Mouse (Mus musculus): ENCODE measurements at regions not wholly inside any gene's neighbourhood (a gene's known extent, or its start where the extent isn't known, plus 50 kb on each side); places are given as distances from the start of the nearest gene placed in this dataset.
"Not testable (repeated sequence)": the region's sequence is repeated elsewhere in the genome, so short reads cannot be mapped to it uniquely, and the experiment has no call there.

DNA sequence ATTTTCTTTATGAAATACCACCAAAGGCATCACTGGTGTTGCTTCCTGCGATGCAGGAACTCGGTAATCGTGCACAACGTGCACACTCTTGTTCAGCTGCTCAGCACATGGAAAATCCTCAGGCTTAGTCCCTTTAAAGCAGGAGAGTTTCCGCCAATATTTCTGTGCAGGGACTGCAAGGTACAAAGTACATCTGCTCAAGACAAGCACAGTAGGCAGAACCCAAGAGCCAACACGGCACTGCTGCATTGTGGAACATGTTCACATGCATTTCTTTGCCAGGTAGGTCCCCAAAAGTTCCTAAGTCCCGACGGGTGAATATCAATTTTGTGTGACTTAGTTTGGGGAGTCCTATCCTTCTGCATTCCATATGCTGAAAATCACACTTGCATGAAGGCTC, 808.0 kb upstream of the Pou3f3 start:
- DNase-seq (ENCODE audit: low read depth, low spot score): no peak

DNA sequence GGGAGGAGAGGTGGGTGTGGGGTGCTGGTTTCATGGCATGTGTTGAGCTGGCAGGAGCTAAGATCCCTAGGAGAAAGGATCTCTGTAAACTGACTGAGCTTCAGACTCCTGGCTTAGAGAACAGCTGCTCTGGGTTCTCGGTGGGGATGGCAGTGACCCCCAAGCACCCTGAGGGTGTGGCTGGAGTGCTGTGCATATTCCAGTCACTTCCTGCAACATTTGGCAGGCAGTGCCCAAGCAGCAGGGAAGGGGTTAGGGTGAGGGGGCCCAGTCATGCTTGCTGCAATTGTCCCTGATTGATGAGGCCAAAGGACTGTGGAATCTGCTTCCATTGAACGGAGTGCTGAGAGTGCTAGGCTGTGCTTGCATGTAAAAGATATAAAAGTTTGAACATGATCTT, 807.4 kb upstream of the Pou3f3 start:
- no peak for DNase-seq (ENCODE audit: low read depth, low spot score)

DNA sequence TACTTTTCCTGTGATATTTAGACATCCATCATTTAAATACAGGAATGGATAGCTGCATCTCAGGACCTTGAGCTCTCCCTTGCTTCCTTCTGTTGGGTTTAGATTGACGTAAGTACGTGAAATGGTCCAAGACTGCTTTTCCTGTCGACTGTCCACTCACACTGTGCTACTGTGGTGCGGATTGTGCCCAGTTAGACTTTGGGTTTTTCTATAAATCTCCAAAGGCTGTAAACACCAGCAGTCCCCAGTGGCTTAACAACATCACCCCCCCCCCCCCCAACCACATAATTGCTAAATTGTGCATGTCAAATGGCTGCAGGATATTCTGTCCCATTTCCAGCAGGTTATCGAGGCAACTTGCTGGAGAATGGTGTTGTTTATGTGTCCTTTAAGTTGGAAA, 806.6 kb upstream of the Pou3f3 start:
- no peak for DNase-seq (ENCODE audit: low read depth, low spot score)

- DNase-seq (ENCODE audit: low read depth, low spot score): no peak
Observed at GRCm38 (mm10) chr1:41889940-41890339, 805.6 kb upstream of the Pou3f3 start.

DNA sequence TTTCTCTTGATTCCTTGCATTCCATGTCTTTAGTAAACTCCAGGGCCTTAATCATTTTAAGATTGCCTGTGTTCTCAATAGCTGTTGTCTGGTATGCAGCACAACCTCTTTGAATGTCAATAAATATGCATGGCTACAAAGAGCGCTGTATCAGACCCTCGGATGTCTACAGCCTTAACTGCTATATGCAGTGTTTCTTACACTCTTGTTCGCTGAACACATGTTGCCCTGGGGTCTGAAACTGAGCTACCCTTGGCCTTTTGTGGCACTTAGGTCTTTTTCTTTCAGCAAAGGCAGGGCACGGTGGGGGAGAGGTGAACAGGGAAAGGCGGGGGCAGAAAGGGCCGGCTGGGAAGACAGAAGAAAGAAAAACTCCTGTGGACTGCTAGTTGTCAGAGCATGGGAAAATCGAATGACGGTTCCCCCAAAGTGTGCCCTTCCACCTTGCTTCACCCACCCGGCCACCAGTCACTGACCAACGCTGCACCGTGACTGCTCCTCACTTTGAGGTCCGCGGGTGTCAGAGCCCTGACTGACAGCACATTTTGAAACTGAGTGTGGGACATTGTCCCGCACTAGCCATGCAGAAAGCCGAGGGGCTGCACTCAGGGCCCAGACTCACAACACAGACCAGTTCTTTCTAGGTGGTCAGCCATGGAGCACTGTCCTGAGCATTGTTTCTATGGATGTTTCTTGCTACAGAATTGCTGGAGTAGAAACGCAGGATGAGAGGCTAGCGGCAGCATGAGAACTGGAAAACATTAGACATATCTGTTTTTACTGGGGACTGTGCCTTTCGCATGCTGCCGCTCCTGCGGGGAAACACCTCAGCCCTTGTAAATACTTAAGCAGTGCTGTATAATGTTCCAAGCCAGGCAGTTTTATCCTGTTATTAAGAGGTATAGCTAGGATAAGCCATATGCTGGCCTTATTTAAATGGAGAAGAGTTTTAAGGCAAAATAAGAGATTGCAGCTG, 804.6 kb upstream of the Pou3f3 start:
- no peak for DNase-seq (ENCODE audit: low read depth, low spot score)

- no peak for DNase-seq (ENCODE audit: low read depth, low spot score)
Observed at GRCm38 (mm10) chr1:41891730-41892129, 803.8 kb upstream of the Pou3f3 start.

DNA sequence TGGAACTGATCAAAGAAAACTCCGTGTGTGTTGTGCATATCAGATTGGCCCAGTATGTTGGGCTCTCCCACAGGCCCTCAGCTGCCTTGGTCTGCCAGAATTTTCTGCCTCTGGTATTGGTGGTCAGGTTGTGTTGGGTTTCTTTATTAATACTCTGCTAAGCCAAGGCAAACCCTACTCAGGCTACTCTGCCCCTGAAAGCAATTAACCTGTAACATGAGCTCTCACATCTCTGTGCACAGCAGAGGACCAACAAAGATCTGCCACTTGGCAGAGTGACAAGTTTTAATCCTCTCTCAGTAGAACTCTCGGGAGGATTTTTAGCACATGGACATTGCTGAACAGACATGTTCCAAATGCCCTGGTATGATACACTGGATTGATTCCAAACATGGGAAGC, 803.2 kb upstream of the Pou3f3 start:
- no peak for DNase-seq (ENCODE audit: low read depth, low spot score)

- DNase-seq (ENCODE audit: low read depth, low spot score): peak; percentile 12
Observed at GRCm38 (mm10) chr1:41897768-41898330, 797.7 kb upstream of the Pou3f3 start.

DNA sequence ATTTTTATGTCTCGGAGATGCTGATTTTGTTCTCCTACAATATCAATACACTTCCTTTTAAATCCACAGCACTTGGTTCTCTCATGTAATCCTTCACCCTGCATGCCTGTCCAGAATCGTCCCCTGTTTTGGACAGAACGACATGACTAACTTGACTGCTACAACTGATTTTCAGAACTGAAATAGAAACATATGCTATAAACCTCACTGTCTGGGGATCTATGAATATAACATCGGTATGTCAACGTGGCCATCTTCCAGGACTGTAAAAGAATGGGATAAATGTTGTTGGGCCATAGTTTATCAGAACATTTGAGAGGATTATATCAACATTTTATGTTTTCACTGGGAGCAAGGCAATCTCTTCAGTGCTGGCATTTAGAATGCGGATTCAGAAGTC, 795.2 kb upstream of the Pou3f3 start:
- no peak for DNase-seq (ENCODE audit: low read depth, low spot score)

GRCm38 (mm10) chr1:41905971-41906370, 789.6 kb upstream of the Pou3f3 start:
- no peak for DNase-seq (ENCODE audit: low read depth, low spot score)

DNA sequence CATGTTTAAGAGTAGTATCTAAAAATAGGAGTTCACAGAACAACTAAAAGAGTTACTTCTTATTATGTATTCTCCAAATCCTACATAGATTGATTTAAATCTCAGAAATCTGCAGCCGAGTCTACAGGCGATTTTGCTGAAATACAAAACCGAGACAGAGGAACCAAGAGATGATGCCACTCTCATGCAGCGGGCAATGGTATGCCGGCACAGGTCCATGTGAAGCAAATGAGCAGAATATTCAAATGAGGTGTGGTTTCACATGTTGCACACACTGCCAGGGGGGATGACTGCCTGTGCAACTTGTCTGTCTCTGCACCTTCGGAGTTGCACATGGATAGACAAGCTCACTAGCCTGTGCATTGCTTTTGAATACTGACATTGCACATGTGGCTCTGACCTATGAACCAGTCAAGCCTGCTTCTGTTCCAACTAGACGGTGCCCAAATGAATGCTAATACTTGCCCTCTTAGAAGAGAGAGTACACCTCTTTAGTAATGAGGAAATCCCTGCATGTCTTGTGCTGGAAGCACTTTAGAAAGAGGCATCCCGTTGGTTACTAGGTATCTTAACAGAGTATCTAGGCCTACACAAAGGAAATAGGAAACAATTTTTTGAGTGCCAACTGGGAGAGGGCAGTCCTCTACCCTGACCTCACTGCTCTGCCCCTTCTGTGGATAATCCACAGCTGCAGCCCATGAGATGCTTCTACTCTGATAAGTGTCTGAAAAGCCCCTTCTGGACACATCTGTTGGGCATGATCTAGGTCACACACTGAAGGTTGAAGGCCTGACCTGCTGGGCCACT, 787.4 kb upstream of the Pou3f3 start:
- no peak for DNase-seq (ENCODE audit: low read depth, low spot score)

DNA sequence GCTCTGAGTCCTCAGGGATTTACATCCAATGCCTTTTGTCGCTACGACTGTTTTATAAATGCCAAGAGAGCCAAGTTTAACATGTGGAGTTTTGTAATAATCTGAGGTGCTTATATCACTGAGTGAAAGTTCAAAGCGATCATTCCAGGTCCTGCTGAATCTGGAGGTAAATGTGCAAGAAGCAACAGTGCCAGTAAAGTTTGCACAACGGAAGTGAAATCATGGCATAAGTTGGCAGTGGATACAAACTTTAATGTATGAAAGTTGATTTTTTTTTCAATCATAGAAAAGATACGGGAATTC, 786.8 kb upstream of the Pou3f3 start:
- DNase-seq (ENCODE audit: low read depth, low spot score): no peak

DNA sequence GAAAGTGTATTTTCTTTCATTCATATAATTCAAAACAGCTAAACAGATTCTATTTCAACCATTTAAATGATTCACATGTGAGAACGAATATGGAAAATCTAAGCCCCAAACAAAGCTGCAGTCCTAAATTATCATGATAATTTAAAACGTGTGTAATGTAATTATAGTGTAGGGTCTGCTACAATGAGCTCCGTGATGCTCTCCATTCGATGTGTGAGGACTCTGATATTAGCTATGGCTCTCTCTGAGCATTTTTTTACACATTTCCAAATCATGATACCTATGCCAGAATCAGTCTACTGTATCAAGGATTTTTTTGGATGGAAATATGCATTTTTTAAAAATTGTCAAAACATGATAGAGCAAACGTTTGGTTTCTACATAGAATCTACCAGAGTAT, 785.8 kb upstream of the Pou3f3 start:
- no peak for DNase-seq (ENCODE audit: low read depth, low spot score)

- no peak for DNase-seq (ENCODE audit: low read depth, low spot score)
Observed at GRCm38 (mm10) chr1:41916730-41917347, 778.7 kb upstream of the Pou3f3 start.

DNA sequence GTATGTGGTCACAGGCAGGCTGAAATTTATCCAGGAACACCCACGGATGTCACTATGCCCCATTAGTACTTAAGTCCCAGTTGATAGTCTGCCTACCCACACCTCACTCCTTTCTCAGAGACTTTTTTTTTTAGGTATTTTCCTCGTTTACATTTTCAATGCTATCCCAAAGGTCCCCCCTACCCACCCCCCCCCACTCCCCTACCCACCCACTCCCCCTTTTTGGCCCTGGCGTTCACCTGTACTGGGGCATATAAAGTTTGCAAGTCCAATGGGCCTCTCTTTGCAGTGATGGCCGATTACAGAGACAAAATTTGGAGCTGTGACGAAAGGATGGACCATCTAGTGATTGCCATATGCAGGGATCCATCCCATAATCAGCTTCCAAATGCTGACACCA, 777.8 kb upstream of the Pou3f3 start:
- not testable (repeated sequence) for DNase-seq (ENCODE audit: low read depth, low spot score)

- no peak for DNase-seq (ENCODE audit: low read depth, low spot score)
Observed at GRCm38 (mm10) chr1:41918394-41919262, 776.9 kb upstream of the Pou3f3 start.

GRCm38 (mm10) chr1:41933777-41934176, 761.8 kb upstream of the Pou3f3 start:
- no peak for DNase-seq (ENCODE audit: low read depth, low spot score)

DNA sequence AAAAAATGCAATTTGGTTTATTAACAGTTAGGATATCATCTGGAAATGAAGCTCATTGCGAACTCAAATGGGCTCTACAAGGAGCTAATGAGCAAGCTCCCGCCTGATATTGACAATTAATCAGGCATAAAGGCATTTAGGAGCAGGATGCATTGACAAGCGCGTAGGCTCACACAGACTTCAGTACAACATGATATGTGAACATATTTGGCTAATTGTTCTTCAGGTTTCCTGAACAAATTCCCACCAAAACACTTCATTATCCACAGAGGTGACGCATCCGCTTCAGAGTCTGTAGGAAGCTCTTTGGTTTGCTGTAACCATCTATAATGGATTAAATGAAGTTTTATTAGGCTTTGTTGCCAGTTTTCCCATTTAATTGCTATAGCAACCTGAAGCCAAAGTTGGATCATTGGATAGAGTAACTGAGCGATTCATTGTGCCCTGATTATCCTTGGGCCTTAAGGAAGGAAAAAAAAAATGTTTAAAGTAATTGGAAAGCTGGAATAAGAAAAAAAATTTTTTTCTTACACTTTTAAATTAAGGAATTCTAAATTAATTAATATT, 759.6 kb upstream of the Pou3f3 start:
- no peak for DNase-seq (ENCODE audit: low read depth, low spot score)

GRCm38 (mm10) chr1:41960982-41961381, 734.6 kb upstream of the Pou3f3 start:
- peak; percentile 20 for DNase-seq (ENCODE audit: low read depth, low spot score)

DNA sequence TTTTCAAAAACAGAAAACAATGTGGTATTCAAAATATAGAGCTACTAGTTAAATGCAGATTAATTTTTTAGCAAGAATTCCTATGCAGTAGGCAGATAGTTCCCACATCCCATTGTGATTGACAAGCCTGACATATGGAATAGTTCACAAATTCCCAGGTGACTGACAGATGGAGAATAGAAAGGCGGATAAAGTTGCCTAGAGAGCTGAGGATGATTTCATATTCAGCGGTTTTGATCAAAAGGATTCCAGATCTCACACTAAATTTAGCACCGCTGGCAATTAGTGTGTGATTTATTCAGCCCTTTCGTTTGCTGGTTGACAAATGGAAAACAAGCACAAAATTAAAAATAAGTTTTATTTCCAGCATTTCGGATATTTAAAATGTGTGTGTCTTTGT, 714.0 kb upstream of the Pou3f3 start:
- no peak for DNase-seq (ENCODE audit: low read depth, low spot score)

GRCm38 (mm10) chr1:42006235-42006634, 689.3 kb upstream of the Pou3f3 start:
- no peak for DNase-seq (ENCODE audit: low read depth, low spot score)

Data from ES-CJ7 (cell line).